Mouse (Mus musculus): ENCODE measurements around the gene Mcm2.

The Mcm2 gene

DNA sequence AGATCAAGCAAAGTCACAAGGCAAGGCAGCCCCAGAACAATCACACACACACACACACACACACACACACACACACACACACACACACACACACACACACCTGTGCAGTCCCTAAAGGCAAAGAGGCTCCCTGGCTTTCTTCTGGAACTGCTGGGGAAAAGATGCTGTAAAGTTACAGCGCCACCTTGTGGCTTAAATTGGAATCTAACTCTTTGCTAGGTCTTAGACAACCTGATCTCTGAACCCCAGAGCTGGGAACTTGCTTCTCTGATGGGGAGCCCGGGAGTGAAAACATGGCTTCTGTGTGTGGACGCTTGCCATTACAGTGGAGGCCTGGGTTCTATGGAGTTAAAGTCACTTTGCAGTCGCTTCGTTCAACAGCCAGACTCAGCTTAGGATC is 42.9 kb downstream of the Mcm2 start:
- peak in 1 of 2 experiments; percentile 88 for DNase-seq (ENCODE audit: inconsistent age in 2 of 2, low spot score in 1 of 2)

GRCm38 (mm10) chr6:88854509-88854908 is 44.1 kb downstream of the Mcm2 start:
- no peak for DNase-seq (ENCODE audit: inconsistent age in 2 of 2, low spot score in 1 of 2)

GRCm38 (mm10) chr6:88850034-88850433 is 48.5 kb downstream of the Mcm2 start:
- DNase-seq (ENCODE audit: inconsistent age in 2 of 2, low spot score in 1 of 2): no peak

GRCm38 (mm10) chr6:88849270-88849669 is 49.3 kb downstream of the Mcm2 start:
- DNase-seq (ENCODE audit: inconsistent age in 2 of 2, low spot score in 1 of 2): peak in 1 of 2 experiments; percentile 68

DNA sequence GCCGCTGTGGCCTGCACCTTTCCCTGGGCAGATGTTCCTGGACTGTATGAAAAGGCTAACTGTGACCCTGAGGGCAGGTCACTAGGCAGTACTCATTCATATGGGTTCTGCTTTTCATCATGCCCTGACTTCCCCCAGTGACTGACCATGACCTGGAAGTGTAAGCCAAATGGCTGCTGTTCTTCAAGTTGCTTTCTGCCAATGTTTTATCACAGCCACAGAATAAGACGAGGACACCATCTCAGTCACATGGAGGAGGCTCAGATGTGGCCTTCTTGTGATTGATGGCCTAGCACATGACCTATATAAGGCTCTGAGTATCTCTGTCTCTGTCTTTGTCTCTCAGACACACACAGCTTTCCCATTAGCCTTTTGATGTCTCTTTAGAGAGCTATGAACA is 51.0 kb downstream of the Mcm2 start:
- DNase-seq (ENCODE audit: inconsistent age in 2 of 2, low spot score in 1 of 2): peak in 1 of 2 experiments; percentile 80

DNA sequence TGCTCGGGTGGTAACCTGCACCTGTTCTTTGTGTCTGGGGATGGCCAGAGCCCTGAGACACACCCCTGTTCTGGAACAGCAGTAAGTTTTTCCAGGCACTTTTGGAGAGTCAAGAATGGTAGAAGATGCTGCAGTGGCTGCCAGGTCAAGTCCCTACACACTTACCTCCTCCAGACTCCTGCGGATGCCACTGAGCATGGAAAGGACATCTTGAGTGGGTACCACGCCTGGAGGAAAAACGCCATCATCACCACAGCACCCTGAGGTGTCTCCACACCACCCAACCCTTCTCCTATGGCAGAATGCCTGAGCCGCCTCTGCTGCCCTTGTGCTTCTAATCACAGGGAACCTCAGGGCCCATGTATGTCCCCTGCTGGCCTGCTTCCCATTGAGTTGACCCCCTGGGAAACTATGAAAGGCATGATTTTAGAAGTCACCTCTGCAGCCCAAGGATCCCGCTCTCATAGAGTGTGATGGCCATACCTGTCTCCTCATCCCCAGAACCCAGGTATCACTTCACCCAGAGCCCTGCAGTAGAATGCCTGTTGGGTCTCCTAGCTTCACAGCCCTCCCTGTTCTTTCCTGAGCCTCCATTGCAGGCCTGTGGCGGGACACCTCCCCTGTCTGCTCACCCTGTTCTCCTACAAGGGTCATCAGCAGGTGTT is 53.5 kb downstream of the Mcm2 start:
- DNase-seq (ENCODE audit: inconsistent age in 2 of 2, low spot score in 1 of 2): no peak

DNA sequence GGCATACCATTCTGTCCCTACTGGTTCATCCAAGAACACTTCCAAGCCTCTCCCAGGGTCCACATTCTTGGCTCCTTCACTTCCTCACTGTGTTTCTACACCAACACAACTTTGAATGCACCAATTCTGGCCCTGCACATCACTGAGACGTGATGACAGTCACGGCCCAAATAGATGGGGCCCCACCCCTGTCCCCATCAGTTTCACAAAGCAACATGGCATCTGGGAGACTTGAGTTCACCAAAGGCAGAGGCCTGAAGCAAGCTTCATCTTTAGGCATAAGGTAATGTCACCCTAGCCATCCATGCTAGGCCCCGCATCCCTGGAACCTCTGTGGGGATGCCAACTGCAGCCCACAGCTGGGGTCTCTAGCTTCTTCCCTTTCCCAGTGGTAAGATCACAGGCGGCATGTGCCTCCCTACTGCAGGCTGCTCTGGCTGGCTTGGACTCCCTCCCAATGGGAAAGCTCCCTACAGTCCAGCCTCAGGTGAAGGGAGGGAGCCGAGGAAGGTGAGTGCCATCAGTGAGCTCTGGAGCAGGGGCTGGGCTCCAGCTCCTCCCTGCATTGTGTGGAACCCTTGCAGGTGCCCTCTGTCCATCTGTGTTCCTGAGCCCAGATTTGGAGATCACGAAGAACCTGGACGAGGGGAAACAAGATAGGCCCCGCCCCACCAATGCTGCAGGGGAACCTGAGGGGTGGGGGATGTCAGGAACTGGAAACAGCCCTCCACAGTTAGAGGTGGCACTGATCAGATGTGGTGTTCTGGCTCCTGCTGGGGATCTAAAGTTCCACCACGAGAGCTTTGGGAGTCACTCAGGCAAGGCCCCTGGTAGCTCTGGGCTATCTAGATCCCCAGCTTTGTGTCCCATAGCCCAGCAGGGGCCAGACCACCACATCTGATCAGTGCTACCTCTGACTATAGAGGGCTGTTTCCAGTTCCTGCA is 54.5 kb downstream of the Mcm2 start:
- no peak for DNase-seq (ENCODE audit: inconsistent age in 2 of 2, low spot score in 1 of 2)

- DNase-seq (ENCODE audit: inconsistent age in 2 of 2, low spot score in 1 of 2): no peak
Observed at GRCm38 (mm10) chr6:88843241-88843640, 55.3 kb downstream of the Mcm2 start.

DNA sequence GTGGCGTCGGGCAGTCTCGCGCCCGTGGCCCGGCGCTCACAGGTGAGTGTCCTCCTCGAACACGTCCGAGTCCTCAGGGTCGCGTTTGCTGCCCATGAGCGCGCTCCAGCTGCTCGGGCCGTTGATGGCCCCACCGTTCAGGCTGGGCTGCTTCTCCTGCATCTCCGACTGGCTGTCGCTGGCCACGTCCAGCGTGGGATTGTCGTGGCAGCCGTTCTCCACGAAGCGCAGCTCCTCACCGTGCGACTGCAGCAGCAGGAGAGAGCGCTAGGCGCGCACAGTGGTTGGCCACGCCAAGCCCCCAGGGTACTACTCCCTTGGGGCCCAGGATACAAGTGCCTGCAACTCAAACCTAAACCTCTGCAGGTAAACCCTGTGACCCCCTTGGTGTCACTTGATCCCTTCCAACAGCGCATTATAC is 55.8 kb downstream of the Mcm2 start:
- no peak for DNase-seq (ENCODE audit: inconsistent age in 2 of 2, low spot score in 1 of 2)

DNA sequence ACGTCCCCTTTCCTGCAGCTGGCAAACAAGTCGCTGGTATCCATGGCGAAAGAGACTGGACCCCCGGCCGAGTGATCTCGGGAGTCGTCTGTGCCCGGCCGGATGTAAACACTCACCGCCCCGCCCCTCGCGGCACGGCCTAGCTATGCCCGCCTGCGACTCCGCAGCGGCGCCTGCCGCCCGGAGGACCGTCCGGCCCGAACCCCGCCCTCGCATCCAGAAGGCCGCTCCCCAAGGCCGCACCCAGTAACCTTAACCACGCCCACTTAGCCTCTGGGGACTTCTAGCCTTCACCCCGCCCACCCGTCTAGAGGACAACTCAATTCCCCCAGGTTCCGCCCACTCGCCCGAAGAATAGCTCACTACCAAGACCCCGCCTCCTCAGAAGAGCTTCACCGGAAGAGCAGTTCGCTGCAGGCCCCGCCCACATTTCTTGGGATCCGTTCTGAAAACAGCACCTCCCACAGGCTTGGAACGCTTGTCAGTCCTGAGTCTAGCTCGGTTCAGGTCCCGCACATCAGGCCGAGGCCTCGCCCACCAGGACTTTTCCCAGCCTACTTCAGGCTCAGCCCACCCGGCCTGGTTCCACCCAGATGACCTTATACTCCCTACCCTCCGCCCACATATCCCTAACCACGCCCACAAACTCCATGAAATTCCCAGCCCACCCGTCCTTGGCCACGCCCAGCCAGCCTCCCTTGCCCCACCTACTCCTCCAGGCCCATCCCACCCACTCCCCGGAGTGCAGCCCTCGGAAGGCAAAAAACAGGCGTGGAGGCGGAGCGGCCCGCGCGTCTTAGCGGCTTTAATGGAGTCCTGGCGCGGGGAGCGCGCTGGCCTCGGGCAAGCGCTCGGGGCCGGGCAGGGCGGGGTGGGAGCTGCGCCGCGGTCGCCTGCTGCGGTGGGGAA is 56.5 kb downstream of the Mcm2 start, which contains the start of gene Abtb1:
Abtb1 (minus strand) TSS at position 204 of the 909 bp plus-strand sequence.
- peak; percentile 100 for DNase-seq (ENCODE audit: inconsistent age in 2 of 2, low spot score in 1 of 2)

GRCm38 (mm10) chr6:88841514-88841780 is 57.1 kb downstream of the Mcm2 start:
- DNase-seq (ENCODE audit: inconsistent age in 2 of 2, low spot score in 1 of 2): no peak

- DNase-seq (ENCODE audit: inconsistent age in 2 of 2, low spot score in 1 of 2): peak in 1 of 2 experiments; percentile 47
Observed at GRCm38 (mm10) chr6:88840791-88841513, 57.6 kb downstream of the Mcm2 start.

DNA sequence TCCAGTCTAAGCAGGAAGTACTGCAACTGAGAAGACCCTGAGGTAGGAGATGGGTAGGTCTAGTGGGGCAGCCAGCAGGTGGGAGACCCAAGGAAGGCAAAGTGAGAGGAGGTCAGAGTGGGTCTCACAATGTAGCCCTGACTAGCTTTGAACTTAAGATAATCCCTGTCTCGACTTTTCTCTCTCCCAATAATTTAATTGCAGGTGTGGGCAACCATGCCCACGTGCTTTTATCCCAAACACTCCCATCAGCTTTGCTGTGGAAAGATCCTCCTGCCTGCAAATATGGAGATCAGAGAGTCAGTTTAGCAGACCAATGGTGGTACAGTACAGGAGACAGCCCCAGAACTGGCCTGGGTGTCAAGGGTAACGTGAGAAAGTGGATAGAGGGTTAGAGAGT is 58.4 kb downstream of the Mcm2 start:
- no peak for DNase-seq (ENCODE audit: inconsistent age in 2 of 2, low spot score in 1 of 2)

DNA sequence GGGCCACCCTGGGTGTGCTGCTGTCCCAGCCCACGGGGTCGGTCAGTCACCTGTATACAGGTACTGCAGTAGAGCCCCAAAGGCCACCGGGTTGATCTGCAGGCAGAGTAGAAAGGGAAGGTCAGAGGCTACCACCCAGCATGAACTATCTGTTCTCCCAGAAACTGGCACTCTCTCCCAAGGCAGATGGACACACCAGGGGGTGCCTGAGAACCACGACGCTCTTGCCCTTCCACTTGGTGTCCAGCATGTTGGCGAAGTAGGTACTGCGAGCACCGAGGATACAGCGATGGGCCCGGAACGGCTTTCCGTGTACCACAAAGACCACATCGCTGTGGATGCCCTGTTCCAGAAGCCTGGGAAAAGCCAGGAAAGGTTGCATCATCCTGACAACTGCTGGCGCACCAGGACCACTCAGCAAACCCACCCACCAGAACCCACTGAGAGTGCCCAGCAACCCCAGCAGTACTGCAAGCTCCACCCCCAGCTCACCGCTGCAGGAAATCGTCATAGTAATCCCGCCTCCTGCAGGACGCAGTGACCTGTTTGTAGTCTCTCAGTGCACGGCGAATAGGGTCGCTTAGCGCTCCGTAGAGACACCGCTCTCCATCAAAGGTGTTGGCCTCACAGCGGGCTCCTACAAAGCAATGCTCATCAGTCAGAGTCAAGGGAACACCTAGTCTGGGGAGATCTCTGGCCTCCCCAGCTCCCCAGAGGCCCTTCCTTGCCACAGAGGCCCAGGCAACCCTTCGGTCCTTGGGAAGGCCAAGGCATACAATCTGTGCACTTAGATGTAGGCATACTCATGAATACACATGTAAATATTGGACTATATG is 59.2 kb downstream of the Mcm2 start:
- no peak for DNase-seq (ENCODE audit: inconsistent age in 2 of 2, low spot score in 1 of 2)

DNA sequence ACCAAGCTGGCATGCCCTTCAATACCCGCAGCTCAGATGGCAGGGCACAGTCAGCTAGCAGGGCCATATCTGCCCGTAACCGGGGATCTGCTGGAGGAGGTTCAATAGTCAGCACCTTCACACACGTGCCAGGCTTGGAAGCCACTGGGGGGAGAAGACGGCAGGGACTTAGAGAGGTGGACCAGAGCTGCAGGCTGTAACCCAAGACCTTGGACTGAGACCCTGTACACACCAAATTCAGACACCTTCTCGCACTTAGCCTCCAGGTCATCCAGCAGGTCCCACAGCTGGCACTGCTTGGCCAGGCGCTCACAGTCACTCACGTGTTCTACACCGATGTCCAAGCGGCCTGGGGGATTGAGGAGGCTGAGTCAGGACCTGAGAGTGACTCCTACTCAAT is 60.0 kb downstream of the Mcm2 start:
- DNase-seq (ENCODE audit: inconsistent age in 2 of 2, low spot score in 1 of 2): no peak

DNA sequence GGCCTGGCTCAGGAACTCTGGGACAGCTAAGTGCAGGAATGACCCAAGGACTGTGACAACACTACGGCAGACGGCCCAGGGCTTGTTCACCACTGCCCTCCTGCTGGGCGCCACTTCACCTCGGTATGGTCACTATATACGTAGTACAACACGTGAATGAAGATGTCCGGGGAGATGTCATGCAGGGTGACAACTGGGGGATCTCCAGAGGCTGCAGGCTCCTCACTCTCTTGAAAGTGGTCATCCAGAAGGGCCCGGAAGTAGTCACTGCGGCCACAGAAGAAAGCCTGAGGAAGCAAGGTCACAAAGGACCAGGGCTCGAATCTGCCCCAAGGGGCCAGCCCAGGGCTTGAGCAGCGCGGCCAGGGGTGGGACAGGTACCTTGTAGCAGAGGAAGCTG is 60.6 kb downstream of the Mcm2 start:
- no peak for DNase-seq (ENCODE audit: inconsistent age in 2 of 2, low spot score in 1 of 2)

GRCm38 (mm10) chr6:88836178-88836819 is 62.3 kb downstream of the Mcm2 start:
- no peak for DNase-seq (ENCODE audit: inconsistent age in 2 of 2, low spot score in 1 of 2)

DNA sequence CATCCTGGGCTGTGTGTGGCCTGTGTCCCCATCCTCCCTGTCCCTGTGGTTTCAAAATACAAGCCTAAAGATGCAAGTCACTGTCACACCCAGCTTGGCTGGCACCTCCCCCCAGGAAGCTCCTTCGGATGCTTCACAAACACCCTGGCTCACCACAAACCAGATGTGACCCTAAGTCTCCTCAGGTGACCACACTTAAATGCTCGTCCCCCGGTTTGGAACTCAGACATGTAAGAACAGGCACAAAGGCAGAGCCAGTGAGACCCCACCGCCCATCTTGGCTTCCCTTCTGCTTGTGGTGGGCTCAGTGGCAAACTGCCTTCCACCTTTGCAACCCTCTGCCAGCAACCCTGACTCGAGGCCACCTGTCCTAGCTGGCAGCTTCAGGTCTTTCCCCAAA is 63.5 kb downstream of the Mcm2 start:
- no peak for DNase-seq (ENCODE audit: inconsistent age in 2 of 2, low spot score in 1 of 2)

Data from adrenal gland, adult (tissue).